Mouse (Mus musculus) gastrocnemius, postnatal 14 days (tissue): ENCODE results near the gene Zbtb34. TPM values are rescaled to one million over a fixed set of nuclear protein-coding genes. Genes with fewer than 3 reads are reported as not detected.

Experiments
- DNase-seq: peaks from one replicate; pipeline ENCODE4 v3.0.0; 2021; ENCODE audit warnings: mixed read lengths
- intact Hi-C: fragments of 180-260 bp; cut with DNase I; formaldehyde crosslinking; loops from one replicate; pipeline ENCODE4 v1.15.1; 2025; ENCODE audit warnings: low total_unique reads
- total RNA-seq, 2 experiments: library from RNA; stranded (reverse); gene quantifications; 2 replicates each; pipeline ENCODE4 v1.2.3; 2021

The Zbtb34 gene
- total RNA-seq, 2 experiments from 2014 or later: 6.4 to 8.5 TPM

GRCm38 (mm10) chr2:33451038-33451978 is 20.2 kb upstream of the Zbtb34 start:
- DNase-seq: no peak
- intact Hi-C loops: no loop called here

- intact Hi-C loops: no loop called here
- no peak for DNase-seq
Observed at GRCm38 (mm10) chr2:33449119-33449873, 18.2 kb upstream of the Zbtb34 start.

GRCm38 (mm10) chr2:33446796-33447195 is 15.7 kb upstream of the Zbtb34 start:
- intact Hi-C loops: no loop called here
- no peak for DNase-seq

GRCm38 (mm10) chr2:33445741-33446140 is 14.6 kb upstream of the Zbtb34 start:
- intact Hi-C loops: no loop called here
- DNase-seq: no peak

GRCm38 (mm10) chr2:33444862-33445261 is 13.7 kb upstream of the Zbtb34 start:
- no peak for DNase-seq
- intact Hi-C loops: no loop called here

DNA sequence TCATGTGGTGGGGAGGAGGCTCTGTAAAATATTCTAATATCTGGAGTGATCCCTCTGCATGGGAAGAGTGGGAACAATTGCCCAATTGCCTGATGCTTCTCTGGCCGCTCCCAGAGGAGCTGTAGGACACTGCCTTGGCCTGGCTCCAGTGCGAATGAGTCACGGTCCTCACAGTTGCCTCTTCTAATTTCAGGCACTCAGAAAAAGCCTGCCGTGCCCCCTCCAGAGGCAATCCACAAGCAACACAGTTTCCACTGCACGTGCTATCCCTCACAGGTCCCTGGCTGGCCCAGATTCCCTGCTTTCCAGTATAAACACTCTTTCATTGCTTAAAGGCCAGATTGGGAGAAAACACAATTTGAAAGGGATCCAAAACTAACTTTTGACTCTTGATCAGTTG is 13.2 kb upstream of the Zbtb34 start:
- intact Hi-C loops: no loop called here
- DNase-seq: peak; percentile 94

DNA sequence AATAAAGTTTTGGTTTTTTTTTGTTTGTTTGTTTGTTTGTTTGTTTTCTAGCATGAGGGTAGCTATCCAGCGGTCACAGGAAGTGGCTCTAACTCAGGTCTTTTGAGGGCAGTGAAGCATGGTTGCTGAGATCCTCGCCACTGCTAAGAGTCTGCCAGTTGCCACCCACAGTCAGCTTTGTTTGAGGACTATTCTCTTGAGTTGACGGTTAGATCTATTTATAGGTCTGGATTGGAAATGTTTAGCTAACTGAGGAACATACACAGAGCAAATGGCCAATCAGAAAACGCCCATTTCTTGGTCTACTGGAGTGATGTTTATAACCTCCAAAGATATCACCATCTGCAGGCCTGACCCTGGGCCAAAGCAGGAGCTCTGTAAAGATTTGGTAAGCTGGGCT is 11.6 kb upstream of the Zbtb34 start:
- intact Hi-C loops: no loop called here

DNA sequence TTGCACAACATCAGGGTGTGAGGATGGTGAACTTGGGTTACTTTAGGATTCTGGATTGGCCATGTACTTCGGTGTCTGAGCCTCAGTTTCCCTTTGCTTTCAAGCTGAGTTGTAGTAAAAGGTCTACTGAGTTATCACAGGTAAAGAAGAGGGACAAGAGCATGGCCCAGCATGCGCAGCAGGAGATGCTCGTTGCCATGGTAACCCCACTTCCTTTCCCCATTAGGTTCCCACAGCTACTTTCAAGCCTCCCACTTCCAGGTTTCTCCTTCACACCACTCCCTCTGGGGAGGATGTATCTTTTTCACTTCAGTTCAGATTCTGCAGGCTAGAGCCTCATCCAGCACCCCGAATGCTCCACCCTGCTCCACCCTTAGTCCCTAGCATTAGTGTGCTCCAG is 9.8 kb upstream of the Zbtb34 start:
- intact Hi-C loops: no loop called here

More for the DNA sequence above, 11.6 kb upstream of the Zbtb34 start:
- no peak for DNase-seq

GRCm38 (mm10) chr2:33439980-33440670 is 9.0 kb upstream of the Zbtb34 start:
- intact Hi-C loops: no loop called here
- DNase-seq: no peak

More for the DNA sequence above, 9.8 kb upstream of the Zbtb34 start:
- no peak for DNase-seq

DNA sequence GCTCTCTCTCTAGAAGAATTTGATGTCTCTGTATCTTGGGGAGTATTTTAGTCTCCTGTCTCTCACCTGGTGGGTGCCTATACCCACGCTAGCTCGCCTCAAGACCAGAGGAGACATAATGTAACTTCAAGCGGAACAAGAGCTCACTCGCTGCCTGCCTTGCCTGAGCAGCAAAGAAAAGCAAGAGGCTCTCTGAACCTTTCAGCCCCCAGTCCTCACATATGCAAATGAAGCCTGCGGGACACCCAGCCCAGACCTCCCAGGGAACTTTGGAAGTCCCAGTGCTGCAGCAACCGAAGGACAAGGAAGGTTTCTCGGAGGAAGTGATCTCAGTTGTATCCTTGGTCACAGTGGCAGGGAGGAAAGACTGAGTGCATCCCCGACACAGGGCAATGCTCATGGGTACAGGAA is 8.4 kb upstream of the Zbtb34 start:
- intact Hi-C loops: no loop called here
- DNase-seq: no peak

- intact Hi-C loops: no loop called here
- no peak for DNase-seq
Observed at GRCm38 (mm10) chr2:33438377-33438776, 7.3 kb upstream of the Zbtb34 start.

- no peak for DNase-seq
- intact Hi-C loops: no loop called here
Observed at GRCm38 (mm10) chr2:33437184-33437583, 6.1 kb upstream of the Zbtb34 start.

GRCm38 (mm10) chr2:33436035-33436580 is 5.0 kb upstream of the Zbtb34 start:
- intact Hi-C loops: no loop called here

GRCm38 (mm10) chr2:33435036-33435650 is 4.0 kb upstream of the Zbtb34 start:
- intact Hi-C loops: no loop called here
- no peak for DNase-seq

More at GRCm38 (mm10) chr2:33436035-33436580, 5.0 kb upstream of the Zbtb34 start:
- no peak for DNase-seq

DNA sequence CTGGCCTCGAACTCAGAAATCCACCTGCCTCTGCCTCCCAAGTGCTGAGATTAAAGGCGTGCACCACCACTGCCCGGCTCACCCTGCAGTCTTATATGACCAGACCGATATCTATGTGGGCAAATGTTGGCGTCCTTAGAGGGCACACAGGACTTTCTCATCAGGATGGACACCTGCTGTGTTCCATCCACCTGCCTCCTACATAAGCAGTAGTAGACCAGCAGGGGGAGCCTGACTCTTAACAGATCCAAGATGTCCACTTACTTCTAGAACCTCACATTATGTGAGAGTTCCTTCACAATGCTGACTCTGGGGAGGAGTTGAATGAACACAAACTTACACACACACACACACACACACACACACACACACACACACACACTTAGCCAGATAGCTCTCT is 1.8 kb upstream of the Zbtb34 start:
- DNase-seq: peak; percentile 41
- intact Hi-C loops: no loop called here

- no peak for DNase-seq
- intact Hi-C loops: no loop called here
Observed at GRCm38 (mm10) chr2:33430081-33430770, 898 bp downstream of the Zbtb34 start.

DNA sequence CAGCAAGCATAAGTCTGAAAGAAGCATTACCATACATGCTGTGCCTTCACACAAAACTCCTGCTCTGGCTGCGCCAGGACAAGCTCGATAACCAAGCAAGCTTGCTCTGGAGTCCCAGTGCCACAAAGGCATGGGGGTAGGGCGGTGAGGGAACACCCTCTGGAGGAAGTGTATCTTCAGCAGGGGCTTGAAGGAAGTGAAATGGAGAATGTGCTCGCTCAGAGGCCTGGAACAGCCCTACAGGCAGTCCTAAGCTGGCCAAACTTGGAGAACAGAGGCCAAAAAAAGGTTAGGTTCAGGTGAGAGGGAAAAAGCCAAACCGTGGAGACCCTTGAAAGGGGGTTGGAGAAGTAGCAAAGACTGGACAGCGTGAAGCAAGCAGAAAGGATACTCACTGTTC is 1.8 kb downstream of the Zbtb34 start:
- peak; percentile 25 for DNase-seq
- intact Hi-C loops: no loop called here

DNA sequence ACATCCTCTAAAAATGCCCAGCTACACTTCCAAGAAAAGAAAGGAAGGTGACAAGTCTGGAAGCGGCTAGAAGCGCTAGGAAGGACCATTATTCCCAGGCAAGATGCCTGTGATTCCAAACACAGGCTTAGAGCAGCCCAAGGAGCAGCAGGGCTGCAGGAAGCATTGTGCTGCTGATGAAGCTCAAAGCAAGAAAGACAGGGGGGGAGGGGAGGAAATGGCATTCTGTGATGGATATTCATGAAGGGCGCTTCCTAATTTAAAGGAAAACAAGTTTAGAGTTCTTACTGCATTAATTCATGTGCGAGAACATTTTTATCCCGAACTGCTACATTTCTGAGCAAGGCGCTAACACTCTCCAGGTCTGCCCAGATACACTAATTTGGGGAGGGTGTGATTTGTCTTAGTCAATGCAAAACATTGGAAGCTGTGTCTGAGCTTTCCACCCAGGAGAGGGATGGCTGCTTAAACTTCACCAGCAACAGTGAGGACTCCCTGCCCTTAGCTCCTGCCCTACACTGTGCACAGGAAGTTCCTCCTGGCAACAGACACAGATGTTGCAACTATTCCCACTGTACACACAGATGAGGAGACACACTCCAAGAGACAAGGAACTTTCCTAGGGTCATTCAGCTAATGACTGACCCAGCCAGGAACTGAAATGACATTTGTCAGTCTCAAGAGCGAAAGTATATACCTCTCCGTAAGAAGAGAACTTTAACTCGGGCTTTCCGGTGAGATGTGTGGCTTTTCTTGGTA is 4.3 kb downstream of the Zbtb34 start:
- intact Hi-C loops: no loop called here
- no peak for DNase-seq
